Mouse (Mus musculus) liver, embryonic 13.5 days (tissue): Measurements from ENCODE around the gene Paqr5. TPM values are rescaled to one million over a fixed set of nuclear protein-coding genes. Genes with fewer than 3 reads are reported as not detected.

Experiments
- ATAC-seq: fragments of 200-750 bp; cut with Nextera tagmentation; 2 replicates; pipeline ENCODE4 v1.8.0; 2017; ENCODE audit warnings: low read depth, mild to moderate bottlenecking, moderate number of reproducible peaks, moderate library complexity
- DNase-seq: peaks from one replicate; pipeline ENCODE4 v3.0.0; 2022
- H3K27ac ChIP-seq: fragments of 300-500 bp; sonication (generic); 2 replicates; pipeline ENCODE4 v1.5.1; 2015; ENCODE audit warnings: moderate library complexity, mild to moderate bottlenecking, inconsistent platforms
- H3K27me3 ChIP-seq: fragments of 300-500 bp; sonication (generic); 2 replicates; pipeline ENCODE4 v1.6.1; 2015; ENCODE audit warnings: mild to moderate bottlenecking, inconsistent platforms
- H3K36me3 ChIP-seq: fragments of 300-500 bp; sonication (generic); 2 replicates; pipeline ENCODE4 v1.6.1; 2015; ENCODE audit warnings: mild to moderate bottlenecking, inconsistent platforms
- H3K4me1 ChIP-seq: fragments of 300-500 bp; sonication (generic); replicated peaks from 2 replicates; pipeline ENCODE4 v1.6.1; 2015; ENCODE audit warnings: inconsistent platforms
- H3K4me2 ChIP-seq: fragments of 300-500 bp; sonication (generic); 2 replicates; pipeline ENCODE4 v1.6.1; 2015; ENCODE audit warnings: inconsistent platforms, mild to moderate bottlenecking, moderate library complexity
- H3K4me3 ChIP-seq: fragments of 300-500 bp; sonication (generic); replicated peaks from 2 replicates; pipeline ENCODE4 v1.5.1; 2015; ENCODE audit warnings: mild to moderate bottlenecking, inconsistent platforms
- H3K9ac ChIP-seq: fragments of 300-500 bp; sonication (generic); 2 replicates; pipeline ENCODE4 v1.6.1; 2015; ENCODE audit warnings: mild to moderate bottlenecking, inconsistent platforms
- H3K9me3 ChIP-seq: fragments of 300-500 bp; sonication (generic); replicated peaks from 2 replicates; pipeline ENCODE4 v1.6.1; 2016; ENCODE audit warnings: inconsistent platforms
- WGBS: fragments of 180-500 bp; shearing (Covaris S2); methylation state at CpG from one replicate; pipeline ENCODE4 v1.1.7; 2015; ENCODE audit not compliant: insufficient replicate concordance; 5-methylcytosine and 5-hydroxymethylcytosine counted together
- polyA plus RNA-seq: library from polyadenylated mRNA; unstranded; fragments of >200 nt; fragmentation: Nextera tagmentation; extraction: Ambion mirVana; gene quantifications from 2 replicates; pipeline ENCODE4 v1.2.1, GENCODE M21; 2015

Gene Paqr5
- polyA plus RNA-seq, 1 experiment from 2014 or later, result 0.05 TPM

DNA sequence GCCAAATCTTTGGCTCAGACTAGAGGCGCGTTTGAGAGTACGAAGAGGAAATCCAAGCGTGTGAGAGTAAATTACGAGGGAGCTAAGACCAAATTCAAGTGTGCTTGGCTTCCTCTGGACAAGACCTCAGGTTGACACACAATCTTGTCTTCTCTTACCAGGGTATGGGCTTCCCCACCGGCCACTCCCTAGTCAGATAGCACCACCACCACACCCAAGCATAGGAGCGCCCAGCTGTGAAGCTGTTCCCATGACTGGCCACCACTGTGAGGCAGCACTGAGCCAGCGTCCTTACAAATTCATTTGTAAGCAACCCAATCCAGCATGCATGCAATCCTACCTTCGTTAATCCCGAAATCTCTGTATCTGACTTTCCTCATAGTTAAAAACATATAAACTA lies 119.7 kb downstream of the Paqr5 start:
- H3K27ac ChIP-seq, result no peak overlapping the region
- no peak overlapping the region for H3K9ac ChIP-seq
- no peak overlapping the region for H3K4me2 ChIP-seq
- ATAC-seq (peak; percentile 52; the same call in 1 of the 2 replicates), DNase-seq (peak; percentile 53)
- H3K4me3 ChIP-seq, result no peak overlapping the region
- H3K9me3 ChIP-seq, result no peaks in the 10 kb centered on the region
- peaks cover 12% of the 10 kb centered on the region; the same call in 1 of the 2 replicates for H3K27me3 ChIP-seq
- peaks cover 31% of the 10 kb centered on the region for H3K4me1 ChIP-seq
- peaks cover 11% of the 10 kb centered on the region for H3K36me3 ChIP-seq
- 49% methylated on average over 10 of the region's 10 CpGs for WGBS

DNA sequence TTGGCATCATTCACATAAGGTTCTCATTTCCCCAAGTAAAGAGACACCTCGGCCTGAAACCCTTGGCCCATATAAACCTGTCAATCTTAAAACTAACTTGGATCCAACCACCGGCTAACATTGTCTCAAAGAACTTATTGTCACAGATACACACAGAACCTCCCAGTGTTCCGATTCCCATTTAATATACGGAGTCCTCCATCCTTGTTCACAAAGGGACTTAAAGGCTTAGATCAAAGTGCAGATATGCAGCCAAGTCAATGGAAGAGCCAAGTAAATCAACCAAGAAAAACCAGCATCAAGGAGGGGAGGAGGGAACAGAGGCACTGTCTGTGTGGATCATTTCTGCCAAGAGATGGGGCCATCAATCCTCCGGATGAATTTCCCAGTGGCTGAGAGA lies 121.1 kb downstream of the Paqr5 start:
- Histone ChIP-seq H3K27ac (no peak overlapping the region), H3K9me3 (no peaks in the 10 kb centered on the region), H3K36me3 (no peaks in the 10 kb centered on the region), H3K9ac (no peak overlapping the region), H3K4me2 (no peak overlapping the region), H3K4me3 (no peak overlapping the region), H3K4me1 (peaks cover 18% of the 10 kb centered on the region), H3K27me3 (peaks cover 19% of the 10 kb centered on the region; the same call in 1 of the 2 replicates)
- no peak for DNase-seq
- no peak for ATAC-seq
- 72% methylated on average over 5 of the region's 5 CpGs for WGBS

DNA sequence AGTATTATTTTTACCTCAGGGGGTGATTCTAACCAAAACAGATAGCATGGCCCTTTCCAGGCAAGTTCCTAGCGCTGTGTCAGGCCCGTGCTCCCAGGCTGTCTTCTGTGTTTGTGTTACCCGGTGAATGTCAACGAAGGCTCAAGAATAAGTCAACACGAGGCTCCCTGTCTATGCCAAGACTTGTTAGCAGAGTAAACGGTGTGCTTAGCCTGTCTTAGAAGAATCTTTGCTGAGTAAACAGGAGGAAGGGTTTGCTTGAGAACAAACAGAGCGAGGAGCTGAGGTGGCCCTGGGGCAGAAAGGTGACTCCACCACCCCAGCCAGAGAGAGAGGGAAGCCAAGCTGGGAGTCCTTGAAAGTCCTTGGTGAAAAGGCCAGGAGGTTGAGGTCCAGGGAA lies 122.5 kb downstream of the Paqr5 start:
- no peaks in the 10 kb centered on the region for H3K36me3 ChIP-seq
- H3K9ac ChIP-seq, result no peak overlapping the region
- H3K27me3 ChIP-seq, result peaks cover 29% of the 10 kb centered on the region
- 54% methylated on average over 7 of the region's 7 CpGs for WGBS
- DNase-seq (no peak), ATAC-seq (no peak)
- no peak overlapping the region for H3K27ac ChIP-seq
- peaks cover 14% of the 10 kb centered on the region for H3K4me1 ChIP-seq
- no peaks in the 10 kb centered on the region for H3K9me3 ChIP-seq
- H3K4me3 ChIP-seq, result no peak overlapping the region
- H3K4me2 ChIP-seq, result no peak overlapping the region

Other genes starting within 250 kb of the Paqr5 start
- gene Rplp1, start 112.3 kb downstream of the Paqr5 start, polyA plus RNA-seq, result 1,198 and 1,374 TPM in 2 replicates
- 69.3 and 83.8 TPM in 2 replicates for gene Kif23, start 80.1 kb downstream of the Paqr5 start, polyA plus RNA-seq
- gene Glce, start 95.8 kb upstream of the Paqr5 start, polyA plus RNA-seq, result 5.3 and 7.6 TPM in 2 replicates